Mouse (Mus musculus): ENCODE measurements at regions not wholly inside any gene's neighbourhood (a gene's known extent, or its start where the extent isn't known, plus 50 kb on each side); places are given as distances from the start of the nearest gene placed in this dataset. TPM values are rescaled to one million over a fixed set of nuclear protein-coding genes. Genes with fewer than 3 reads are reported as not detected.

DNA sequence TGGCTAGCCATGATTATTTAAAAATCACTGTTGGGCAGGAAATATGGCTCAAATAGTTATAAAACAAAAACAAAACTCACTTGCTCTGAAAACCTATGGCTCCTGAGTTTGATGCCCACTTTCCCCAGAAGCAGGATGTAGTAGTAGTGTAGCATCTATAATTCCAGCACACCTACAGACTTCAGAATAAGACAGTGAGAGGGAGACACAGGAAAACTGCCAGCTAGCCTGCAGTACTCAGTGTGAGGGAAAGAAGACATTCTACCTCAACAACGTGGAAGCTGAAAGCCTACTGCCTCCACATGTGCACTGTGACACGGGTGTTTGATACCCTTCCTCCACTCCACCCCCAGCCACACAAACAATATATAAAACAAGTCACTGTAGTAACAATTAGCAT lies 68.9 kb upstream of the Fam216b start:
- no peak overlapping the region for H3K9ac ChIP-seq
- no peak overlapping the region for H3K27ac ChIP-seq (replicated peaks)
- H3K36me3 ChIP-seq, result no peaks in the 10 kb centered on the region
- H3K4me3 ChIP-seq, result no peak overlapping the region
- no peak for ATAC-seq (ENCODE audit: extremely low read depth, insufficient number of reproducible peaks, low FRiP score, low TSS enrichment)
- 64% methylated on average over 2 of the region's 2 CpGs for WGBS
- H3K4me1 ChIP-seq, result no peaks in the 10 kb centered on the region
- H3K27me3 ChIP-seq (replicated peaks), result no peaks in the 10 kb centered on the region
- no peaks in the 10 kb centered on the region for H3K9me3 ChIP-seq
- H3K4me2 ChIP-seq, result no peak overlapping the region

DNA sequence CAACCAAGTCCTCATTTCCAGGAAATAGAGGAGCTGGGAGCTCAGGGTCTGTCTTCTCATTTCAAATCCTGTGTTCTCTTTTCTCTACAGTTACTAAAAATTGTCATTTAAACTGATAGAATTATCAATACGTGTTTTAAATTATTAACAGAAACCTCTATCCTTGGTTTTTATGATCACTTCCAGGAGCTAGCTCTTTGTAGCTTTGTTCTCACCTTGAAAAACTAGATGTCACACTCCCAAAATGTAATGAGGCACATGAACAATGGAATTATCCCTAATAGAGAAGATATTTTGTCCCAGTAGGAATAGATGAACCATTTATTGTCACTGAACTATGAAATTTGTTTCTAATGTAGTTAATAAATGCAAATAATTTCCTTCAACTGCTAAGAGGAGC lies 60.0 kb upstream of the Fam216b start:
- Histone ChIP-seq H3K27ac (replicated peaks) (no peak overlapping the region), H3K4me1 (peaks cover 17% of the 10 kb centered on the region), H3K27me3 (replicated peaks) (no peaks in the 10 kb centered on the region), H3K9me3 (0 out of 2 replicates have a peak, but pooled peaks cover 4% of the 10 kb centered on the region), H3K4me2 (no peak overlapping the region), H3K9ac (no peak overlapping the region), H3K36me3 (no peaks in the 10 kb centered on the region), H3K4me3 (no peak overlapping the region)
- no peak for ATAC-seq (ENCODE audit: extremely low read depth, insufficient number of reproducible peaks, low FRiP score, low TSS enrichment)
- 76% methylated on average over 1 of the region's 1 CpGs for WGBS

DNA sequence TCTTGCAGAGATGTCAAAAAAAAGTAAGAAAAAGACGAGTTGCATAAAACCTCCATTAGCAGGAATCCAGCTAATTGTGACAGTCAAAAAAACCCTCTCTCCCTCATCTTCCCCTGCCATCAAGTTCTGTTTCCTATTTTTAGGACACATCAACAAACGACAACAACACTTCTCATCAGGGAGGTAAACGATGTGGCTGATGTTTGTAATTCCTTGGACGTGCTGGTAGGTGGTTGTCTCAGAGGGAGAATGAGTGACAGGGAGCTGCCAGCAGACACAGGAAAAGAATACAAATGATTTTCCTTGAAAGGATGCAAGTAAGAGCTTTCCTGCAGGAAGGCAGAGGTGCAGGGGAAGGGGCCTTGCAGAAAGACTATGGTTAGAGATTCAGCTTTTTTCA lies 54.9 kb upstream of the Fam216b start:
- Histone ChIP-seq H3K4me3 (no peak overlapping the region), H3K27me3 (replicated peaks) (no peaks in the 10 kb centered on the region), H3K4me1 (peaks cover 17% of the 10 kb centered on the region), H3K27ac (replicated peaks) (no peak overlapping the region), H3K9me3 (0 out of 2 replicates have a peak, but pooled peaks cover 4% of the 10 kb centered on the region), H3K4me2 (no peak overlapping the region), H3K9ac (no peak overlapping the region), H3K36me3 (no peaks in the 10 kb centered on the region)
- no peak for ATAC-seq (ENCODE audit: extremely low read depth, insufficient number of reproducible peaks, low FRiP score, low TSS enrichment)
- 33% methylated on average over 4 of the region's 4 CpGs for WGBS

MicroRNA genes in the stretch of these regions (microRNA counts, 519-probe panel; counts per million panel counts)
- 209 counts per million, percentile 61 among the panel's probes with 10 or more counts for microRNA mmu-miR-1971

Small RNAs in the stretch of these regions (microRNA-seq; reads per million reads assigned to microRNA genes)
- not detected for gene Mir1971
